Mouse (Mus musculus) B cell, adult 2 months (primary cell): Measurements from ENCODE around the gene D17Wsu92e.
"Not testable (repeated sequence)": the region's sequence is repeated elsewhere in the genome, so short reads cannot be mapped to it uniquely, and the experiment has no call there.

ENCODE experiments used
- DNase-seq, 2 experiments: peaks; one replicate each; pipeline ENCODE4 v3.0.0; 2022

Gene D17Wsu92e

DNA sequence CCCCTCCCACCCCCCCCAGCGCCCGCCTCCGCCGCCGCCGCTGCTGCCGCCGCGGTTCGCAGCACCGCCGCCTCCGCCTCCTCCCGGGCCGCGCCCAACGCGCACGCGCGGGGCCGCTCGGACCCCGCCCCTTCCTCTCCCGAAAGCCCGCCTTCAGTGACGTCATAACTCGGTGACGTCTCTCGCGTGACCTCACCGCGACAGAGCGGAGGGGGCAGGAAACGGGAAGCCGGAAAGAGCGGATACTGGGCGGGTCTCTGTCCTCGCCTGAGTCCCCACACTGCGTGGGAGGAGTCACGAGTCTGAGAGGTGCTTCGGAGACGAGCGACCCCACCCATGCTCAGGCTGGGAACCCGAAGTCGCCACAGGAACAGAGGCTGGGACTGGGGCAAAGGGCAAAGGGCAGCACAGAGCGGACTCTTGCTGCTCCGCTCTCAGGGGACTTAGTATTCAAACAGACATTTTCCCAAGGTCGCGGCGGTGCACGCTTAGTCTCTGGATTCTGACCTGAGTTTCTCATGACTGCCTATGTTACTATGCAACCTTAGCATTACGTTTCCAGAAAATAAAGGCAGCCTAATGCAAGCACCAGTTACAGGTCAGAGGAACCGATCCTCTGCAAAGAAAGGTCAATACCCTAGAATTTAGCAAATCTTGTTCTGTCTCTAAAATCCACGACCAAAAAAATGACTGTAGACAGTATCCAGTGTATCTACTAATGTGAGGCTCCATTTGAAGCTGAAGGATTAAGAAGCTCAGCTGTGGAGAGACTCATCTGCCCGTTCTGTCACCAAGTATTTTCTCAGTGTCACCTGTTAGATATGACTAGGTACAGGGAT lies at the start of gene D17Wsu92e:
TSS of gene D17Wsu92e (minus strand) at position 81 of the 839 bp plus-strand sequence.
- DNase-seq = peak; percentile 99 to 100

- DNase-seq = no peak
These were observed 46.3 kb upstream of the D17Wsu92e start for GRCm38 (mm10) chr17:27866737-27867136.

GRCm38 (mm10) chr17:27865461-27865860 lies 45.0 kb upstream of the D17Wsu92e start:
- no peak for DNase-seq

DNA sequence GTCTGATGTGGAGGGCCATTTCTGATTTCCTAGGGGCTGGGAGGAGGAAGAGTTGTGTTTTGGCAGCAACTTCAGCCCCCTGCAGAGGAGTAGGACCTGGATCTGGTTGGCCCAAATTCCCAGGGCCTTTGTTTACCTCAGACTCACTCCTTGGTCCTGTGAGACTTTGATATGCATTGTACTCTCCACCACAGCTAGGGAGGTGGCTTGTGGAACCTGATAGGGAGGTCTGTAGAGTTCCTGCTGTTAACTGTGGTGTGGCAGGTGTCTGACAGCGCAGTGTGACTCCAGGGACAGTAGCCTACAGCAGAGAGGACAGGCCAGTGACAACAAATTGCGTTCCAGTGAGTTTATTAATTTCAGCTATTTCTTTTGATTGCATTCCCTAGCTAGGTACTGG lies 38.7 kb upstream of the D17Wsu92e start:
- no peak for DNase-seq

DNA sequence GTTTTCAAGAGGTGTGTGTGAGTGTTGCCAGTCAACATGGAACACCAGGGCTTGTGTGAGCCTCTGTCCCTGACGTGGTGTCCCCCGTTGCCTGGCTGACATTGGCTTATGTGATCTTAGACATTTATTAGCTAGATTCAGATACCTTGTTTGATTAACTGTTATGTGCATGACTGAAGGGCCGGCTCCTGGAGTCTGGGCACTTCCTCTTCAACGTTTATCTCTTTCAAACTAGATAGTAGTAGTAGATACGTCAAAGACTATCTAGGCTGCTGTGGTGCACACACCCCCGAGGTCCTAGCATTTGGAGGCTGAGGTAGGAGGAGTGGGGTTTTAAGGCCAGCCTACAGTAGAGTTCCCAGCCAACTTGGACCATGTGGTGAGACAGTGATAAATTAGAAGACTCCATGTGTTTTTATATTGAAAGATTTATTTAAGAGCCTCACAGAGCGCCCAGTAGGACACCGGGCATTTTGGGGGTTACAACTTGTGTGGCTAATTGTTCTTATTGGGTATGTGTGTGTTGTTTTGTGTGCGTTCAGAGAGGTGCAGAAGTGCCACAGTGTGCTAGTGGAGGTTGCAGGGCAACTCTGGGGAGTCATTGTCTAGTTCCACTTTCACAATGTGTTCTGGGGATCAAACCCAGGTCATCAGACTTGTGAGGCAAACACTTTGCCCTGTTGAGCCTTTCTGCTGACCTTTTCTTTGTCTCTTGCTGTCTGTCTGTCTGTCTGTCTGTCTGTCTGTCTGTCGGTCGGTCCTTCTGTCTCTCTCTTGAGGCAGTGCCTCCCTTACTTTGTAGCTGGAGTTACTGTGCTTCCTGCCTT lies 37.4 kb upstream of the D17Wsu92e start:
- peak; percentile 9 to 12 for DNase-seq

- peak in 1 of 2 experiments; percentile 6 for DNase-seq
These were observed 36.6 kb upstream of the D17Wsu92e start for GRCm38 (mm10) chr17:27856798-27857648.

DNA sequence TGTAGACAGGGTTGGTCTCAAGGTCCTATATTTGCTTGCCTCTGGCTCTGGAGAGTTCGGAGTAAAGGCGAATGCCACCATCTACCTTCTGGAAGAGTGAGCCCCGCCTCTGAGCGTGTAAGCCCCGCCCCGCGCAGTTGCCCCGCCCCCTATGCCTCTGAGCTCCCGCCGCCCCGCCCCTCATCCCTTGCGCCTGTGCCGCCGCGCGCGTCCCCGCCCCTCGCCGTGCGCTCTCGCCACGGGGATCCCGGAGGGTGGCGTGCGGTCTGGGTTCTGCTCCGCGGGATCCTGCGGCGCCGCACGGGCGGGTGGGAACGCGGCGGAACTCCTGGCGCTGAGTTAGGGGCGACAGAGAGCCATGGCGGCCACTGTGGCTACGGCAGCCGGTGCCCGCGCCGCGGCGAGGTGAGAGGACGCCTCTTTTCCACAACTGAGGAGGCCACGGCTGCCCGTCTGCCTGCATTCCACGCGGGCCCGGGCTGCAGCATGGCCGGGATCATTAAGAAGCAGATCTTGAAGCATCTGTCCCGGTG lies 35.9 kb upstream of the D17Wsu92e start, which contains the start of gene Uhrf1bp1:
TSS of gene Uhrf1bp1 (plus strand) at position 177 of the 533 bp plus-strand sequence.
- DNase-seq = peak; percentile 81 to 83

DNA sequence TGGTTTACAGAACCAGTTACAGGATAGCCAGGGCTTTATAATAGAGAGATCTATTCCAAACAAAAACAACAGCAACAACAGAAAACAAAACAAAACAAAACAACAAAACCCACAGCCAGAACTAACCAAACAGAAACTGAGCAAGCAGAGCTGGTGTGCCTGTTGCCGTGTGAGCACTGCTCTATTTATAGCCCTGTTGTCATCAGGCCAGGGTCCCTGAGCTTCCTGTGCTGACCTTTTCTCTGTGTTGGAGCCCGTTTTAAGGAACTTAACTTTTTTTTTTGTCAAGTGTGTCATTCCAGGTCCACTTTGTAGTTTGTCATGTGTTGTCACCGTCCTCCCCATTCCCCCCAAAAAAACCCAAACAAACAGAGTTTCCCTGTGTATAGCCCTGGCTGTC lies 30.6 kb upstream of the D17Wsu92e start:
- no peak for DNase-seq

- peak in 1 of 2 experiments; percentile 7 for DNase-seq
These were observed 27.9 kb upstream of the D17Wsu92e start for GRCm38 (mm10) chr17:27848351-27848750.

DNA sequence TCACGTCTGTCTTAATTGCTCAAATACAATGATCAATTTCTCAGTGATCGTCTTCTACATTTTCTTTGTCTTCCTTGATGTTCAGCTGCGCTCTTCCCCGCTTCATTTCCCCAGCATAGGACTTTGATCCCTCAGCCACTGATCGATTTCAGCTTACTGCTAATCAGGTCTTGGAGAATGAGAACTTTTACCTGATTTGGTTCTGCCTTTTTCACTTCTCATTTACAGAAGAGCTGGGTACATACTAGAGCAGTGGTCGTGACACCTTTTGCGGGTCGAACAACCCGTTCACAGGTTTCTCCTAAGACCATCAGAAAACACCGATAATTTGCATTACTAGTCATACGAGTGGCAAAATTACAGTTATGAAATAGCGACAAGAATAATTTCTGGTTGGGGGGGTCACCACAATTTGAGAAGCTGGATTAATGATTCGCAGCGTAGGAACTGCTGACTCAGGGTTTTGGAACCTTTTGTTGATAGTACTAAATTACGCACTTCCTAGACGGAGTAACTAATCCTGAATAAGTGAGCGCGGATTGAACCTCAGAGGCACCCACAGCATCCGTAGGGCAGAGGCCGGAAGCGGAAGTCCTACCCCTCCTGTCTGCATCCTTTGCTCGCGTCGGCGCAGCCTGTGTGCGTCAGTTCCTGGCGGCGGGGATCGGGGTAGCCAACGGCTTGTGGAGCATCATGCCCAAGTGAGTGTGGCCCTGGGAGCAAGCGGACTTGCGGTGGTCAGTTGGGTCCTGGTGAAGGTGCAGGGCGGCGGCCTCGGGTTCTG lies 19.2 kb upstream of the D17Wsu92e start:
- peak; percentile 92 to 94 for DNase-seq

DNA sequence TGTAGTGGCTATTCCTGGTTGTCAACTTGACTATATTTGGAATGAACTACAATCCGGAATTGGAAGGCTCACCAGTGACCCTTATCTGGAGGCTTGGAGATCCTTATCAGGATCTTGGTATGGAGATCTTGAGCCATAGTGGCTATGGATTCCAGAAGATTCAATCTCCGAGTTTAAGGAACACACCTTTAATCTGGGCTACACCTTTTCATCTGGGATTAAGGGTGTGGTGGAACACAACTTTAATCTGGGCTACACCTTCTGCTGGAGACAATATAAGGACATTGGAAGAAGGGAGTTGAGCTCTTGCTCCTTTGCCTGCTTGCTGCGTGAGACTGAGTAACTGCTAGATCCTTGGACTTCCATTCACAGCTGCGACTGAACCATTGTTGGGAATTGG lies 17.4 kb upstream of the D17Wsu92e start, which contains the start of gene Snrpc:
TSS of gene Snrpc (plus strand) at position 301 of the 400 bp plus-strand sequence.
- not testable (repeated sequence) for DNase-seq

DNA sequence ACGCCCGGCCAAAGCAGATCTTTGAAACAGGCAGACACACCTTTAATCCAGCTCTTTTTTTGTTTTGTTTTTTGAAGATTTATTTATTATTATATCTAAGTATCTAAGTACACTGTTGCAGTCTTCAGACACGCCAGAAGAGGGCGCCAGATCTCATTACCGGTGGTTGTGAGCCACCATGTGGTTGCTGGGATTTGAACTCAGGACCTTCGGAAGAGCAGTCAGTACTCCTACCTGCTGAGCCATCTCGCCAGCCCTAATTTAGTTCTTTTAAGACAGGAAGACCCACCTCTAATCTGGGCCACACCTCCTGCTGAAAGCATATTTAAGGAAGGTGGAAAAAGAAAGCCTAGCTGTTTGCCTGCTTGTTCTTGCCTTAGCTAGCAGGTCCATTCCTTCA lies 10.0 kb upstream of the D17Wsu92e start:
- peak; percentile 62 to 66 for DNase-seq

DNA sequence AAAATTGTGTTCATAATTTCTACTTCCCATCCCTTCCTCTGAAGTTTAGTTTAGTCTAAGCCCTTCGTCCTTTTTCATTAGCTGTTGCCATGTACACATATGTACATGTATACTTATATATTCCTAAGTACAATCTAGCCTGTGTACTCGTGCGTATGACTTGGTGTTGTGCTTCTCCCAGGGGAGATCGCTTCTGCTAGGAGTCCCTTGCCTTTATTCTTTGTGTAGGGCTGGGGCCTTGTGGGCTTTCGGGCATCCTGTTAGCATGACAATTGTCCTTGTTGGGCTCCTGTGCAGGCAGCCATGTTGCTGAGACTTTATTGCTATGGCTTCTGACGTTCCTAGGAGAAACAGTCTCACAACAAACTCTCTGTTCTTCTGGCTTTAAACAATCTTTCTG lies 7.1 kb upstream of the D17Wsu92e start:
- DNase-seq = peak; percentile 32 to 34

DNA sequence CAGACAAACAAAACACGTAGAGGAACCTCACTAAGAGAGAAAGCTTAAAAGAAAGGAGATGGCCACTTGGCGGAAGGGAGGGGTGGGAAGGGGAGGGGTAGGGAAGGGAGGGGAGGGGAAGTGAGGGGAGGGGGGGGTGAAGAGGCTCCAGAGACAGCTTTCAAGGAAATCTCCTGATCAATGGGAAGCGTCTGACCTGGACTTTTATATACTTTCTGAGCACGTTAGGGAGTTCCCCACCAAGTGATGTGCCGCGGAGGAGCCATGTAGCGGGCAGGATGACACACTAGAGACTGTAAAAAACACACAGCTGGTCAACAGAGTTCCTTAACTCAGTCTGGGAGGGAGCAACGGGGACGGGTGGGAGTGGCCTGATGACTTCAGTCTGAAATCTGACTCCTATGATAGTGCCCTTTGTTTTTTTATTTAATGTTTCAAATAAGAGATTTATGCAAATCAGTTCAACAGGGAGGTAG lies 6.5 kb upstream of the D17Wsu92e start:
- DNase-seq = peak; percentile 76 to 77

DNA sequence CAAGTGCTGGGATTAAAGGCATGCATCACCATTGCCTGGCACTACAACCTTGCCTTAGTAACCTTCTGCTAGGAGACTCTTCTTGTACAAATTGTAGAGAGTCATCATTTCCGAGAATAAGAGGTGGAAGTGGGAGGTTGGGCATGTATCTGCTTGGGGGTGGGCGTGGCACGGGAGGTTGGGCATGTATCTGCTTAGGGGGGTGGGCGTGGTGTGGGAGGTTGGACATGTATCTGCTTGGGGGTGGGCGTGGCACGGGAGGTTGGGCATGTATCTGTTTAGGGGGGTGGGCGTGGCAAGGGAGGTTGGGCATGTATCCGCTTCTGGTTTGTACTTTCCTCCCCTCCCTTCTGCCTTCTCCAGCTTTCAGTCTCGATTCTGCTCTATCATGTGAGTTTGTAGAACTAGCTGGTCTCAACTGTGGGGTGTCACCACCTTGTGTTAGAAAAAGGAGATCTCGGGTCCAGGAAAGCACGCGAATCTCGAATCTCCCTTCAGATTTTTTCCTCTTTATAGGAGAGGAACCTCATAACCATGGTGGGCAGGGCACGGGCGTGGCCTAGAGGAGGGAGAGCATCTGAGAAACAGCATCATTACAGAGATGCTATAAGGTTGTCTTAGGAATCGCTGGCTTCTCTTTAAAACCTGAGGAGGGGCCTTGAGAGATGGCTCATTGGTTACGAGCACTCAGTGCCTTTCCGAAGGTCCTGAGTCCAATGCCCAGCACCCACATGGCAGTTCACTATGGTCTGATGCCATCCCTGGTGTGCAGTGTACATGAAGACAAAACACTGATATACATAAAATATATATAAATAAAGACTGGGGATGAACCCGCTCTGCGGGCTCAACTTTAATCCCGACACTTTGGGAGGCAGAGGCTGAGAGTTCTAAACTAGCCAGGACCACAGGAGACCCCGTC lies 5.8 kb upstream of the D17Wsu92e start:
- DNase-seq = peak; percentile 89 to 93

DNA sequence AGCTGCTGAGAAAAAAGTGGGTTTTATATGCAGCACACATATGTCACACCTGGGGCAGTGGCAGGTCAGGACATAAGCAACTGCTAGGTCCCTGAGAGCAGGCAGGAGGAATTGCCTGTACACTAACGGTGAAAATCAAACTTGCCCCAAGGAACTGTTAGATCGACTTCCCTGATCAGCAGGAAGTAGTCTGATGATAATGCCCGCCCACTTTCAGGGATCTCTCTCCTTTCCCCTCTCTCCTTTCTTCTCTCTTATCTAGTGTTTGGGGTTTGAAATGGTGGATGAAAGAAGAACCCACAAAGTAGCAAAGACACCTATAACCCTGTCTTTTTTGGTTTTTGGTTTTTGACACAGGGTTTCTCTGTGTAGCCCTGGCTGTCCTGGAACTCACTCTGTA lies 5.1 kb upstream of the D17Wsu92e start:
- peak in 1 of 2 experiments; percentile 39 for DNase-seq

- peak; percentile 63 to 73 for DNase-seq
These were observed 4.5 kb upstream of the D17Wsu92e start for GRCm38 (mm10) chr17:27824941-27825340.

DNA sequence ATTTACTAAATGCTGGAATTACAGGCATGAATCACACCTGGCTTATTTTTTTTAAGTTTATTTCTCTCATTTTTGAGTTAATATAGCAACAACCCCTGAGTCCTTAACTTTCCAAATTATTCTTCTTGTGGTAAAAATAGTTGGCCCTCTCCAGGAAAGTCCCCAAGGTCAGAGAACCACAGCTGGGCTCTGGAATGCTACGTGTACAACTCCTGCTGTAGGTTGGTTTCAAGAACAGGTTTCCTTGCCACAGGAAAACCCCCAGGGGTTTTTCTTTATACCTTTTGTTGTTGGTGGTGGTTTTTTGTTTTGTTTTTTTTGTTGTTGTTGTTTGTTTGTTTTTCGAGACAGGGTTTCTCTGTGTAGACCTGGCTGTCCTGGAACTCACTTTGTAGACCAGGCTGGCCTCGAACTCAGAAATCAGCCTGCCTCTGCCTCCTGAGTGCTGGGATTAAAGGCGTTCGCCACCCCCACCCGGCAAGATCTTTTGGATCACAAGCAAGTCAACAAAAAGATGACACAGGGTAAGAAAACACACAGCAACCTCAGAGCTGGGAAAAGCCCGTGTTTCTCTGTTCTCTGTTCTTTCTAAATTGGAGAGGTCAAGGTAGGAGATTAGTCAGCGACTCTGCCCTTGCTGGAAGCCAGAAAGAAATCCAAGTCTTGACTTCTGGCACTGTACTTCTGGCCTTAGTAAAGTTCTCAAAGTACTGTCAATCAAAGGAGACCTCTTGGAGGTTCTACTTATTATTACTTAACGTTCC lies 2.9 kb upstream of the D17Wsu92e start:
- no peak for DNase-seq
